19 mouse cellular contexts compared by ENCODE assay signal in genomic region chr5:21348366-21348765, GRCm38 (mm10). TPM values are rescaled to one million over a fixed set of nuclear protein-coding genes. Genes with fewer than 3 reads are reported as not detected.
DNase-seq lines count a peak whose midpoint lies in the region; ATAC-seq and TF ChIP-seq lines count a peak whose summit lies in the region.
"Had no signal": no experiment of that assay in that cellular context is flagged by ENCODE, and none has a peak within 500 bp of the region (broad histone marks: within the 10 kb centered on the region; RNA-seq: fewer than 3 reads in every experiment).

No protein-coding gene starts in this region.

- WGBS in heart, adult 2 months: 42% methylated on average over 7 of the region's 7 CpGs
- 74% methylated on average over 7 of the region's 7 CpGs for WGBS in heart, embryonic 10.5 days
- WGBS in hindbrain, postnatal 0 days: 87% methylated on average over 7 of the region's 7 CpGs
- 86% methylated on average over 7 of the region's 7 CpGs for WGBS in kidney, embryonic 14.5 days

- H3K4me2 ChIP-seq in hindbrain, postnatal 0 days (ENCODE audit: low read depth, low read length): no peak overlapping the region
- no peak overlapping the region for H3K4me2 ChIP-seq in kidney, embryonic 14.5 days (replicated peaks; ENCODE audit: low read depth, low read length)
- H3K4me2 ChIP-seq: heart, embryonic 13.5 days; neural tube, embryonic 12.5 days had no signal

- intact Hi-C loops in heart, adult 2 months (cut with DNase I): no loop called here

- H3K4me1 ChIP-seq in heart, adult 2 months (ENCODE audit: control insufficient read depth, insufficient read depth, low read length): peaks cover 3% of the 10 kb centered on the region
- H3K4me1 ChIP-seq in heart, embryonic 10.5 days: no peaks in the 10 kb centered on the region; the same call in 1 of the 2 replicates
- H3K4me1 ChIP-seq in hindbrain, postnatal 0 days (ENCODE audit: insufficient read depth, low read length): no peaks in the 10 kb centered on the region
- no peaks in the 10 kb centered on the region for H3K4me1 ChIP-seq in kidney, embryonic 14.5 days (ENCODE audit: control insufficient read depth, insufficient read depth, low read length)
- H3K4me1 ChIP-seq: neural tube, embryonic 12.5 days had no signal

- no peaks in the 10 kb centered on the region for H3K9me3 ChIP-seq in heart, embryonic 10.5 days
- no peaks in the 10 kb centered on the region for H3K9me3 ChIP-seq in hindbrain, postnatal 0 days (ENCODE audit: low read length)
- no peaks in the 10 kb centered on the region for H3K9me3 ChIP-seq in kidney, embryonic 14.5 days (ENCODE audit: control insufficient read depth, low read length)
- H3K9me3 ChIP-seq: heart, embryonic 13.5 days; midbrain, embryonic 10.5 days; neural tube, embryonic 12.5 days had no signal

- H3K27ac ChIP-seq in heart, adult 2 months: peak overlapping the region; percentile 19; the same call in 1 of the 2 replicates
- no peak overlapping the region for H3K27ac ChIP-seq in heart, embryonic 10.5 days
- no peak overlapping the region for H3K27ac ChIP-seq in hindbrain, postnatal 0 days
- H3K27ac ChIP-seq in kidney, embryonic 14.5 days (ENCODE audit: low read depth, low read length): no peak overlapping the region
- H3K27ac ChIP-seq: heart, embryonic 13.5 days; midbrain, embryonic 10.5 days; neural tube, embryonic 12.5 days; stomach, postnatal 0 days had no signal

- no peaks in the 10 kb centered on the region for H3K27me3 ChIP-seq in heart, adult 2 months (ENCODE audit: control insufficient read depth, insufficient read depth, low read length)
- H3K27me3 ChIP-seq in heart, embryonic 10.5 days (ENCODE audit: insufficient read depth, poor library complexity, severe bottlenecking): no peaks in the 10 kb centered on the region
- no peaks in the 10 kb centered on the region for H3K27me3 ChIP-seq in hindbrain, postnatal 0 days (ENCODE audit: insufficient read depth, low read length)
- no peaks in the 10 kb centered on the region for H3K27me3 ChIP-seq in kidney, embryonic 14.5 days (ENCODE audit: control insufficient read depth, insufficient read depth, low read length)
- H3K27me3 ChIP-seq: heart, embryonic 13.5 days; neural tube, embryonic 12.5 days had no signal

- H3K36me3 ChIP-seq in heart, adult 2 months (ENCODE audit: control insufficient read depth, insufficient read depth, low read length): no peaks in the 10 kb centered on the region
- no peaks in the 10 kb centered on the region for H3K36me3 ChIP-seq in heart, embryonic 10.5 days
- H3K36me3 ChIP-seq in hindbrain, postnatal 0 days (ENCODE audit: insufficient read depth, low read length): no peaks in the 10 kb centered on the region
- no peaks in the 10 kb centered on the region for H3K36me3 ChIP-seq in kidney, embryonic 14.5 days (ENCODE audit: control insufficient read depth, insufficient read depth, low read length)
- H3K36me3 ChIP-seq: heart, embryonic 13.5 days; midbrain, embryonic 10.5 days; neural tube, embryonic 12.5 days had no signal

- ATAC-seq in hindbrain, postnatal 0 days: no peak
- ATAC-seq in kidney, embryonic 14.5 days (ENCODE audit: low FRiP score, low TSS enrichment): no peak
- ATAC-seq: intestine, embryonic 16.5 days had no signal

- no peak overlapping the region for H3K4me3 ChIP-seq in heart, adult 2 months
- no peak overlapping the region for H3K4me3 ChIP-seq in heart, embryonic 10.5 days
- H3K4me3 ChIP-seq in hindbrain, postnatal 0 days (ENCODE audit: low read length): no peak overlapping the region
- H3K4me3 ChIP-seq in kidney, embryonic 14.5 days (ENCODE audit: low read length): no peak overlapping the region
- H3K4me3 ChIP-seq: erythroblast, embryonic 14.5 days; heart, embryonic 13.5 days; midbrain, embryonic 10.5 days; neural tube, embryonic 12.5 days had no signal

- H3K79me2 ChIP-seq in heart, adult 2 months (replicated peaks; ENCODE audit: control insufficient read depth, insufficient read depth, low read length): no peaks in the 10 kb centered on the region

- H3K9ac ChIP-seq in heart, adult 2 months (ENCODE audit: low read depth, low read length): no peak overlapping the region
- no peak overlapping the region for H3K9ac ChIP-seq in hindbrain, postnatal 0 days (replicated peaks; ENCODE audit: low read length)
- no peak overlapping the region for H3K9ac ChIP-seq in kidney, embryonic 14.5 days (ENCODE audit: low read depth, low read length)
- H3K9ac ChIP-seq: heart, embryonic 13.5 days; neural tube, embryonic 12.5 days had no signal

- peak in 1 of 2 experiments; percentile 46 for DNase-seq in heart, adult 2 months
- no peak for DNase-seq in heart, embryonic 10.5 days (ENCODE audit: low spot score)
- DNase-seq in 3T3-L1 (ENCODE audit: low read depth, low spot score) (peak; percentile 95), 416B (ENCODE audit: low read depth) (peak; percentile 50)
- peak; percentile 3 for DNase-seq in fat pad, adult 2 months (ENCODE audit: extremely low read depth, low read depth, low spot score)
- DNase-seq in cerebellum, postnatal 4 days (ENCODE audit: low spot score in 2 of 2): no peak
- no peak for DNase-seq in hindbrain, postnatal 0 days (ENCODE audit: low spot score)
- DNase-seq: cerebellum, adult 11-12 months; cerebellum, postnatal 36 days; lung, postnatal 10 days; right cerebral cortex, postnatal 25 days; thymus, postnatal 4 days had no signal

- TF ChIP-seq EP300 in heart, adult 2 months (IDR thresholded peaks at IDR 0.05; ENCODE audit: insufficient read depth, low read depth, low read length): no peak

- TF ChIP-seq POLR2A in heart, adult 2 months (IDR thresholded peaks at IDR 0.05; ENCODE audit: insufficient read depth, low read depth, low read length): no peak

- no peak for TF ChIP-seq CTCF in heart, adult 2 months (IDR thresholded peaks at IDR 0.05)
- no peak for TF ChIP-seq CTCF in hindbrain, postnatal 0 days (IDR thresholded peaks at IDR 0.05; ENCODE audit: low read depth)

RNA-seq across cellular contexts. Expression of gene Fgl2, which starts 24.1 kb away (rescaled TPM):
- total RNA-seq in heart, adult 2 months (2021): 10 to 100 TPM; 26.3 to 27.2 TPM
- 16.9 and 27.0 TPM in 2 replicates for polyA plus RNA-seq in heart, adult 2 months (2012; rRNA removed)
- 14.0 and 26.0 TPM in 2 replicates for polyA plus RNA-seq in heart, embryonic 10.5 days (2016; fragmentation: Nextera tagmentation; extraction: Ambion mirVana)
- total RNA-seq in hindbrain, postnatal 0 days (2014; rRNA removed): 3.1 and 3.4 TPM in 2 replicates
- 2.5 and 2.6 TPM in 2 replicates for polyA plus RNA-seq in hindbrain, postnatal 0 days (2015; fragmentation: Nextera tagmentation; extraction: Ambion mirVana)
- polyA plus RNA-seq in kidney, embryonic 14.5 days (2014; fragmentation: Nextera tagmentation; extraction: Ambion mirVana): 0.87 and 0.94 TPM in 2 replicates
- polyA plus RNA-seq: erythroblast, embryonic 14.5 days had no signal

Comparison
In these comparisons a context has a peak if more than half of its experiments do, and no peak if none do; other contexts are left out.
1. DNase-seq: peak in 3T3-L1 (single experiment), 416B (single experiment) and fat pad, adult 2 months (single experiment); none in heart, embryonic 10.5 days (single experiment), cerebellum, postnatal 4 days (0 of 2) and hindbrain, postnatal 0 days (single experiment).